ENCODE assay signal across 17 mouse cellular contexts in the genomic region with DNA sequence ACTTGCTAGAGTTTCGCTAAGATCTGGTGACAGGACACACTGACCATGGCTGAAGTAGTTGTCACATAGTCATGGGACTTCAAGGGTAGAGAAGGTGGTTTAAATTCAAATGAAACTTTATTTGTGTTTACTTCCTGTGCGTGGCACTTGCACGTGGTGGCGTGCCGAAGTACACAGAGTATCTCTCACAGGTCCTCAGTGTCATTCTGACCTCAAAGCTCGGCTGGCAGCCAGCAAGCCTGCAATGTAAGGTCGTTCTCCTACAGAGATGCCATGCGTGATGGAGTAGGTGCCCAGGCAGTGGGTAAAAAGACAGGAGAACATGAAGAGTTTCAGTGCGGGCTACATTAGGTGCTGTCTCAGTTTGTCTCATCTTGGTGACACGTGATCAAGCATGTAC. TPM values are rescaled to one million over a fixed set of nuclear protein-coding genes. Genes with fewer than 3 reads are reported as not detected.
DNase-seq lines count a peak whose midpoint lies in the region; ATAC-seq lines count a peak whose summit lies in the region.
"Had no signal": no experiment of that assay in that cellular context is flagged by ENCODE, and none has a peak within 500 bp of the region (broad histone marks: within the 10 kb centered on the region; RNA-seq: fewer than 3 reads in every experiment).

No protein-coding gene starts in this region.

- H3K36me3 ChIP-seq in heart, embryonic 10.5 days = peaks cover 32% of the 10 kb centered on the region
- H3K36me3 ChIP-seq: forebrain, embryonic 12.5 days; midbrain, embryonic 12.5 days; neural tube, embryonic 15.5 days had no signal

- 86% methylated on average over 10 of the region's 10 CpGs for WGBS in heart, embryonic 10.5 days

- peaks cover 46% of the 10 kb centered on the region for H3K4me1 ChIP-seq in heart, embryonic 10.5 days

- H3K27ac ChIP-seq in heart, embryonic 10.5 days = 0 out of 2 replicates have a peak overlapping the region, but pooled peaks have one; percentile 16
- H3K27ac ChIP-seq: forebrain, embryonic 12.5 days; macrophage; midbrain, embryonic 12.5 days; neural tube, embryonic 15.5 days had no signal

- no peaks in the 10 kb centered on the region for H3K27me3 ChIP-seq in heart, embryonic 10.5 days (ENCODE audit: insufficient read depth, poor library complexity, severe bottlenecking)
- H3K27me3 ChIP-seq: forebrain, embryonic 12.5 days; midbrain, embryonic 12.5 days; neural tube, embryonic 15.5 days had no signal

- no peak overlapping the region for H3K4me3 ChIP-seq in heart, embryonic 10.5 days
- H3K4me3 ChIP-seq: forebrain, embryonic 12.5 days; midbrain, embryonic 12.5 days; myocyte; neural tube, embryonic 15.5 days had no signal

- H3K9me3 ChIP-seq in heart, embryonic 10.5 days = no peaks in the 10 kb centered on the region
- H3K9me3 ChIP-seq: forebrain, embryonic 12.5 days; midbrain, embryonic 12.5 days; neural tube, embryonic 15.5 days had no signal

- ATAC-seq in monocyte, adult 5-6 weeks (replicated peaks; ENCODE audit: insufficient number of reproducible peaks, low FRiP score, low TSS enrichment, poor library complexity, severe bottlenecking) = no peak

- no peak for DNase-seq in heart, embryonic 10.5 days (ENCODE audit: low spot score)
- no peak for DNase-seq in heart, adult 8-10 months (ENCODE audit: low spot score)
- peak; percentile 30 to 60 for DNase-seq in kidney, adult 8-10 months
- DNase-seq in kidney, postnatal 14 days = no peak
- peak; percentile 64 for DNase-seq in ovary, postnatal 36 days (ENCODE audit: low spot score)
- DNase-seq in ovary, postnatal 14 days (ENCODE audit: low spot score) = no peak
- DNase-seq: cerebellum, adult 11 months; cerebellum, postnatal 25 days; gastrocnemius, postnatal 10 days; right cerebral cortex, adult 18-20 months; thymus, postnatal 36 days had no signal

RNA-seq across cellular contexts. Expression of gene Pawr, which starts 48.8 kb away (rescaled TPM):
- polyA plus RNA-seq in heart, embryonic 10.5 days (2016; fragmentation: Nextera tagmentation; extraction: Ambion mirVana) = 17.7 and 28.3 TPM in 2 replicates
- 1 to 10 TPM; 3.2 to 4.6 (median 4.1) TPM for total RNA-seq in heart, adult 8-10 months (2022)
- 0.21 to 0.97 TPM (median 0.29 TPM) in 3 replicates for total RNA-seq in monocyte, adult 5-6 weeks (2017)
- polyA plus RNA-seq: macrophage had no signal

Comparison
In these comparisons a context has a peak if more than half of its experiments do, and no peak if none do; other contexts are left out.
1. DNase-seq: peak in kidney, adult 8-10 months (2 of 2) and ovary, postnatal 36 days (single experiment); none in heart, embryonic 10.5 days (single experiment), heart, adult 8-10 months (single experiment), kidney, postnatal 14 days (single experiment) and ovary, postnatal 14 days (single experiment).